Mouse (Mus musculus) adrenal gland, postnatal 36 days (tissue): ENCODE measurements around the gene Habp4. TPM values are rescaled to one million over a fixed set of nuclear protein-coding genes. Genes with fewer than 3 reads are reported as not detected.
A peak's percentile ranks its signal among the peaks of the same experiment; 100 is the strongest.

Experiments
- DNase-seq, 2 experiments: peaks; one replicate each; pipeline ENCODE4 v3.0.0; 2021; ENCODE audit warnings: mixed read lengths in 1 of 2
- long read RNA-seq, 2 experiments: library from polyadenylated mRNA; stranded (forward); transcript quantifications; one replicate each; pipeline ENCODE4 v2.0.0; 2021; ENCODE audit warnings: borderline sequencing depth in 2 of 2
- total RNA-seq, 2 experiments: library from RNA; stranded (reverse); gene quantifications; 2 replicates each; pipeline ENCODE4 v1.2.3; 2021

Habp4 gene
- 10 to 100 TPM; 25.8 to 27.3 TPM for total RNA-seq
- long read RNA-seq, experiment 1, full-length matches to known transcripts = 56 of 69 reads
- long read RNA-seq, experiment 1, partial matches to known transcripts = 1 of 69 reads
- long read RNA-seq, experiment 1, other reads (novel, unspliced or antisense) = 12 of 69 reads
- long read RNA-seq, experiment 2, full-length matches to known transcripts = 28 of 32 reads
- long read RNA-seq, experiment 2, partial matches to known transcripts = 0 of 32 reads
- long read RNA-seq, experiment 2, other reads (novel, unspliced or antisense) = 4 of 32 reads

GRCm38 (mm10) chr13:64161548-64161915 lies at the start of gene Habp4:
Gene Habp4 (plus strand): TSS chr13:64161824.
- DNase-seq = peak; percentile 99

GRCm38 (mm10) chr13:64117442-64117841 lies 44.2 kb upstream of the Habp4 start:
- DNase-seq = no peak

- DNase-seq = no peak
Observed at GRCm38 (mm10) chr13:64120760-64121159, 40.9 kb upstream of the Habp4 start.

GRCm38 (mm10) chr13:64123491-64124188 lies 38.0 kb upstream of the Habp4 start:
- no peak for DNase-seq

- DNase-seq = no peak
Observed at GRCm38 (mm10) chr13:64124886-64125285, 36.7 kb upstream of the Habp4 start.

GRCm38 (mm10) chr13:64126316-64126715 lies 35.3 kb upstream of the Habp4 start:
- DNase-seq = no peak

- peak; percentile 84 to 93 for DNase-seq
Observed at GRCm38 (mm10) chr13:64128858-64129615, 32.6 kb upstream of the Habp4 start, which contains the start of gene Slc35d2. Gene Slc35d2 (minus strand): TSS chr13:64129368.

- peak; percentile 72 to 79 for DNase-seq
Observed at GRCm38 (mm10) chr13:64129616-64130375, 31.8 kb upstream of the Habp4 start.

- DNase-seq = no peak
Observed at GRCm38 (mm10) chr13:64150121-64150520, 11.5 kb upstream of the Habp4 start.

GRCm38 (mm10) chr13:64152241-64152669 lies 9.4 kb upstream of the Habp4 start:
- peak; percentile 91 to 94 for DNase-seq

GRCm38 (mm10) chr13:64152671-64153082 lies 8.9 kb upstream of the Habp4 start:
- DNase-seq = no peak

GRCm38 (mm10) chr13:64153083-64153682 lies 8.4 kb upstream of the Habp4 start, which contains the start of gene Zfp367:
Gene Zfp367 (minus strand): TSS chr13:64153202.
- peak; percentile 98 for DNase-seq

- DNase-seq = peak; percentile 75 to 76
Observed at GRCm38 (mm10) chr13:64153751-64154267, 7.8 kb upstream of the Habp4 start.

GRCm38 (mm10) chr13:64154651-64155050 lies 7.0 kb upstream of the Habp4 start:
- DNase-seq = no peak

GRCm38 (mm10) chr13:64155171-64155571 lies 6.5 kb upstream of the Habp4 start:
- no peak for DNase-seq

GRCm38 (mm10) chr13:64156966-64157365 lies 4.7 kb upstream of the Habp4 start:
- DNase-seq = no peak

- DNase-seq = no peak
Observed at GRCm38 (mm10) chr13:64161916-64162611, 440 bp downstream of the Habp4 start.

GRCm38 (mm10) chr13:64162626-64163025 lies 1.0 kb downstream of the Habp4 start:
- DNase-seq = peak in 1 of 2 experiments; percentile 26

GRCm38 (mm10) chr13:64163147-64163715 lies 1.6 kb downstream of the Habp4 start:
- no peak for DNase-seq

GRCm38 (mm10) chr13:64169746-64170145 lies 8.1 kb downstream of the Habp4 start:
- no peak for DNase-seq
